Mouse (Mus musculus): Measurements from ENCODE around the gene Mospd3. TPM values are rescaled to one million over a fixed set of nuclear protein-coding genes. Genes with fewer than 3 reads are reported as not detected.

Mospd3 gene
- 90.3 and 131 TPM in 2 replicates for polyA plus RNA-seq (2012; rRNA removed)

- TF ChIP-seq POLR2A (IDR thresholded peaks at IDR 0.05; ENCODE audit: low read depth, low read length) (peak; percentile 89), CTCF (IDR thresholded peaks at IDR 0.05; ENCODE audit: extremely low read depth, insufficient read depth, insufficient read length, insufficient replicate concordance) (no peak)
- Histone ChIP-seq H3K36me3 (ENCODE audit: control insufficient read depth, insufficient read depth, low read length) (no peaks in the 10 kb centered on the region), H3K4me1 (ENCODE audit: control insufficient read depth, insufficient read depth, insufficient read length) (peaks cover 17% of the 10 kb centered on the region; the same call in 1 of the 2 replicates), H3K27ac (ENCODE audit: insufficient read depth, low read length) (peak within 1 kb of the TSS; percentile 98), H3K4me3 (ENCODE audit: extremely low read depth, insufficient read depth, insufficient read length) (peak within 1 kb of the TSS; percentile 88), H3K27me3 (ENCODE audit: control insufficient read depth, insufficient read depth, low read length) (no peaks in the 10 kb centered on the region)
- under 1% methylated on average over 41 of the region's 41 CpGs for WGBS
- peak; percentile 97 to 99 for DNase-seq (ENCODE audit: low read depth in 1 of 2, low spot score in 2 of 2)
Observed at GRCm38 (mm10) chr5:137600619-137601364, at the start of gene Mospd3. TSS of gene Mospd3 (minus strand) at chr5:137601058.

- WGBS: 72% methylated on average over 18 of the region's 18 CpGs
- Histone ChIP-seq H3K27me3 (ENCODE audit: control insufficient read depth, insufficient read depth, low read length) (no peaks in the 10 kb centered on the region), H3K27ac (ENCODE audit: insufficient read depth, low read length) (peak overlapping the region; percentile 26; the same call in 1 of the 2 replicates), H3K4me1 (ENCODE audit: control insufficient read depth, insufficient read depth, insufficient read length) (peaks cover 14% of the 10 kb centered on the region), H3K36me3 (ENCODE audit: control insufficient read depth, insufficient read depth, low read length) (peaks cover 2% of the 10 kb centered on the region), H3K4me3 (ENCODE audit: extremely low read depth, insufficient read depth, insufficient read length) (no peak overlapping the region)
- DNase-seq (ENCODE audit: low read depth in 1 of 2, low spot score in 2 of 2): no peak
- TF ChIP-seq POLR2A (IDR thresholded peaks at IDR 0.05; ENCODE audit: low read depth, low read length) (no peak), CTCF (IDR thresholded peaks at IDR 0.05; ENCODE audit: extremely low read depth, insufficient read depth, insufficient read length, insufficient replicate concordance) (no peak)
Observed at GRCm38 (mm10) chr5:137649669-137650571, 49.1 kb upstream of the Mospd3 start.

- Histone ChIP-seq H3K27me3 (ENCODE audit: control insufficient read depth, insufficient read depth, low read length) (no peaks in the 10 kb centered on the region), H3K4me3 (ENCODE audit: extremely low read depth, insufficient read depth, insufficient read length) (no peak overlapping the region), H3K4me1 (ENCODE audit: control insufficient read depth, insufficient read depth, insufficient read length) (peaks cover 16% of the 10 kb centered on the region), H3K27ac (ENCODE audit: insufficient read depth, low read length) (peak overlapping the region; percentile 26; the same call in 1 of the 2 replicates), H3K36me3 (ENCODE audit: control insufficient read depth, insufficient read depth, low read length) (peaks cover 2% of the 10 kb centered on the region)
- no peak for DNase-seq (ENCODE audit: low read depth in 1 of 2, low spot score in 2 of 2)
- 36% methylated on average over 4 of the region's 4 CpGs for WGBS
- no peak for TF ChIP-seq CTCF (IDR thresholded peaks at IDR 0.05; ENCODE audit: extremely low read depth, insufficient read depth, insufficient read length, insufficient replicate concordance)
- no peak for TF ChIP-seq POLR2A (IDR thresholded peaks at IDR 0.05; ENCODE audit: low read depth, low read length)
Observed at GRCm38 (mm10) chr5:137649251-137649650, 48.4 kb upstream of the Mospd3 start.

- no peaks in the 10 kb centered on the region for H3K36me3 ChIP-seq (ENCODE audit: control insufficient read depth, insufficient read depth, low read length)
- 69% methylated on average over 9 of the region's 9 CpGs for WGBS
- H3K27me3 ChIP-seq (ENCODE audit: control insufficient read depth, insufficient read depth, low read length): no peaks in the 10 kb centered on the region
- DNase-seq (ENCODE audit: low read depth in 1 of 2, low spot score in 2 of 2): no peak
- H3K27ac ChIP-seq (ENCODE audit: insufficient read depth, low read length): no peak overlapping the region
- peaks cover 16% of the 10 kb centered on the region for H3K4me1 ChIP-seq (ENCODE audit: control insufficient read depth, insufficient read depth, insufficient read length)
- TF ChIP-seq POLR2A (IDR thresholded peaks at IDR 0.05; ENCODE audit: low read depth, low read length) (no peak), CTCF (IDR thresholded peaks at IDR 0.05; ENCODE audit: extremely low read depth, insufficient read depth, insufficient read length, insufficient replicate concordance) (no peak)
- H3K4me3 ChIP-seq (ENCODE audit: extremely low read depth, insufficient read depth, insufficient read length): no peak overlapping the region
Observed at GRCm38 (mm10) chr5:137647827-137648601, 47.2 kb upstream of the Mospd3 start.

GRCm38 (mm10) chr5:137645652-137646091 is 44.8 kb upstream of the Mospd3 start, which contains the start of gene Irs3:
TSS of gene Irs3 (minus strand) at chr5:137645714.
- peaks cover 16% of the 10 kb centered on the region for H3K4me1 ChIP-seq (ENCODE audit: control insufficient read depth, insufficient read depth, insufficient read length)
- TF ChIP-seq POLR2A (IDR thresholded peaks at IDR 0.05; ENCODE audit: low read depth, low read length) (no peak), CTCF (IDR thresholded peaks at IDR 0.05; ENCODE audit: extremely low read depth, insufficient read depth, insufficient read length, insufficient replicate concordance) (no peak)
- 42% methylated on average over 11 of the region's 11 CpGs for WGBS
- peaks cover 21% of the 10 kb centered on the region for H3K36me3 ChIP-seq (ENCODE audit: control insufficient read depth, insufficient read depth, low read length)
- peak within 1 kb of the TSS; percentile 7; the same call in 1 of the 2 replicates for H3K27ac ChIP-seq (ENCODE audit: insufficient read depth, low read length)
- no peak for DNase-seq (ENCODE audit: low read depth in 1 of 2, low spot score in 2 of 2)
- peak within 1 kb of the TSS; percentile 48; the same call in 1 of the 2 replicates for H3K4me3 ChIP-seq (ENCODE audit: extremely low read depth, insufficient read depth, insufficient read length)
- H3K27me3 ChIP-seq (ENCODE audit: control insufficient read depth, insufficient read depth, low read length): no peaks in the 10 kb centered on the region

- peak in 1 of 2 experiments; percentile 62 for DNase-seq (ENCODE audit: low read depth in 1 of 2, low spot score in 2 of 2)
- H3K27me3 ChIP-seq (ENCODE audit: control insufficient read depth, insufficient read depth, low read length): no peaks in the 10 kb centered on the region
- peaks cover 25% of the 10 kb centered on the region for H3K36me3 ChIP-seq (ENCODE audit: control insufficient read depth, insufficient read depth, low read length)
- H3K27ac ChIP-seq (ENCODE audit: insufficient read depth, low read length): peak overlapping the region; percentile 7; the same call in 1 of the 2 replicates
- TF ChIP-seq POLR2A (IDR thresholded peaks at IDR 0.05; ENCODE audit: low read depth, low read length) (no peak), CTCF (IDR thresholded peaks at IDR 0.05; ENCODE audit: extremely low read depth, insufficient read depth, insufficient read length, insufficient replicate concordance) (no peak)
- peaks cover 16% of the 10 kb centered on the region for H3K4me1 ChIP-seq (ENCODE audit: control insufficient read depth, insufficient read depth, insufficient read length)
- peak overlapping the region; percentile 48; the same call in 1 of the 2 replicates for H3K4me3 ChIP-seq (ENCODE audit: extremely low read depth, insufficient read depth, insufficient read length)
- WGBS: 6% methylated on average over 44 of the region's 44 CpGs
Observed at GRCm38 (mm10) chr5:137645091-137645651, 44.3 kb upstream of the Mospd3 start.

Measured in spleen, adult 2 months (tissue).